Mouse (Mus musculus): Measurements from ENCODE around the gene Sgk2.
A peak's percentile ranks its signal among the peaks of the same experiment; 100 is the strongest.
"Not testable (repeated sequence)": the region's sequence is repeated elsewhere in the genome, so short reads cannot be mapped to it uniquely, and the experiment has no call there.

The Sgk2 gene

DNA sequence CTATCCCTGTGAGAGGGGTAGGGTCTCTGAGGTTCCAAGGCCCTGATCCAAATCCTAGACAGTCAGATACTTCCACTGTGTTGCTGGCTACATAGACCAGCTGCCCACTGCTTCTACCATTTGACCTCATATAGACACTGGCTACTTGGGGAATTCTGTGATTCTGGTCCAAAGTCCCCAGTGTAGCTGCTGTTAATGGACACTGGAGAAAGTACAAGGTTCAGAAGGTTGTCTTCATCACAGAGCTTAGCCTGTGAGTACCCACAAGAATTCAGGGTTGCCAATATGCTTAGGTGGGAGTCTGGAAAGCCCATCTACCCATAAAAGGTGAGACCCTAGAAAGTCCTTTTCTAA lies 4.9 kb downstream of the Sgk2 start:
- no peak for DNase-seq

DNA sequence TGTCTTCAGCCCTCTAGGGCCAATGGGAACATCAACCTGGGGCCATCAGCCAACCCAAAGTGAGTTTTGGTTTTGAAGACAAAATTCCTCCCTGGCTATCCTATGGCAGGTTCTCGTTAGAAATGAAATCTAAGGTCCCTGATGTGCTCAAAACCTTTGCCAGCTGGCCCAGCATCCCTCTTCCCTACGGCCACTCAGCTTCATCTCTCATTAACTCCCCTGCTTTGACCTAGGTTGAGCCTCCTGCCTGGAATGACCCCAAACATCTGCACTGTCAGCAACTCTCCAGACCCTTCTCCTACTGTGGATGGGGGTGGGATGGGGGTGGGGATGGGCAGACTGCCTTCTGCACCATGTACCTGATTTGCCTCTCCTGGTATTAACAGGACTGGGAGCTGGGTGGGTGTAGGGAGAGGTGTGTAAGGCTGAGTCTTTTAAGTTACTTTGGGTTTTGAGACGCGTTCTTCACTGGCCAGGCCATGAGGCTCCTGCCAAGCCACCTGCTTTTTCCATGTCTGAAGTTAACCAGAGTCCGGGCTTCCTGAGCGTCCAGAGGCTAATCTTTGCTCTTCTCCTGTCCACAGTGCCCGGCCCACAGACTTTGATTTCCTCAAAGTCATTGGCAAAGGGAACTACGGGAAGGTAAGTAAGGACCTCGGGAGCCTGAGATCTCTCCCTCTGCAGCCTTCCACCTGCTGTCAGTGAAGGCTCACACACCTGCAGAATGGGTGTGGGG lies 6.9 kb downstream of the Sgk2 start:
- DNase-seq = no peak

DNA sequence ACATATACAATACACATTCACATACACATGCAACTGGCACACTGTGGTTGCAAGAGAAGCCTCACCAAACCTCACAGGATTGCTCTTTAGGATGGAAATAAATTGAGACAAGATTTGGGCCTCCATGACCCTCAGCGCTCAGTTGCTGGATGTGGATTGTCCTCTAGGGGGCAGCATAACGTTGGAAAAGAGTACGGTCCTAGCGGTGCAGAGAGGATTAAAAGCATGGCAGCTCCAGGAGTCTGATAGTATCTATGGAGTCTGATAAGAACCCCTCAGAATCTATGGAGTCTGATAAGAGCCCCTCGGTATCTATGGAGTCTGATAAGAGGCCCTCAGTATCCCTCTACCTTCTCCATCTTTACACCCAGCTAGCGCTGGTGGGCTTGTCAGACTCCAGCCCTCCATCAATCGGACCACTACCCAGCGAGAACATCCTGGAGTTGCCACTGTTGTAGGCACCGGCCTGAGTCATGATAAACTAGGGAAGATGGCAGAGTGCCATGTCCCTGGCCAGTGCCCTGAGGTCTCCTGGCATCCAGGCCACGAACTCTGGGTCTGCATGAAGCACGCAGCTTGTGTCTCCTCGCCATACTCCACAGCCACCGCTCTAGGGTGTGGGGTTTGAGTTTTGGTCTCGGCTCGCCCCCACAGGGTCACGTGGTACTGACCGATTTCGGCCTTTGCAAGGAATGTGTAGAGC lies 11.5 kb downstream of the Sgk2 start:
- peak; percentile 83 for DNase-seq

DNA sequence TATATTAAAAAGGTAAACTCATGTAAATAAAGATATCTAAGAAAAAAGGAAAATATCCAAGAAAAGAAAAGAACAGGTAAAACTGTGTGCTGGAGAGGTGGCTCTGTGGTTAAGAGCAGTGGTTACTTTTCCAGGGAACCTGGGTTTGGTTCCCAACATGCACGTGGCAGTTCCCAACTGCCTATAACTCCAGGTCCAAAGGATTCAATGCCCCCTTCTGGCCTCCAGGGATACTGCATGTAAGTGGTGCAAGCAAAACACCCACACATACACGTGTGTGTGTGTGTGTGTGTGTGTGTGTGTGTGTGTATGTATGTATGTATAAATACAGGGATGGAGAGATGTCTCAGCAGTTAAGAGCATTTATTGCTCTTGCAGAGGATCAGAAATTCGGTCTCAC lies 12.6 kb downstream of the Sgk2 start:
- peak; percentile 59 for DNase-seq

DNA sequence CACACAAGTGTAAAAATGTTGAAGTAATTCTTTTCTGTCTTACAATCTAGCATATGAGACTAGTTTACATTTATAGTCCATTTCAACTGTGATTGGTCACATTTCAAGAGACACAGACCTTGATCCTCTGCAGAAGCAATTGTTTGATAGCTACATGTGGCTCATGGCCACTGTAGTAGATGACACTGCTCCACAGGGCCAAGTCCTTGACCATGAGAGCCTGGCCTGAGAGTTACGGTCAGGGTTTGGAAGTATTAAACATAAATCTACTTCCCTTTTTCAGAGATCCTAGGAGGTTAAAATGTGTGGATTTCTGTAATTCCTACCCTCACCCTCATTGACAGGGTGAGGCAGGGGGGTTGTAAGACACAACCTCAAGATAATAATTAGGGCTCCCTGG lies 13.9 kb downstream of the Sgk2 start:
- DNase-seq = no peak

DNA sequence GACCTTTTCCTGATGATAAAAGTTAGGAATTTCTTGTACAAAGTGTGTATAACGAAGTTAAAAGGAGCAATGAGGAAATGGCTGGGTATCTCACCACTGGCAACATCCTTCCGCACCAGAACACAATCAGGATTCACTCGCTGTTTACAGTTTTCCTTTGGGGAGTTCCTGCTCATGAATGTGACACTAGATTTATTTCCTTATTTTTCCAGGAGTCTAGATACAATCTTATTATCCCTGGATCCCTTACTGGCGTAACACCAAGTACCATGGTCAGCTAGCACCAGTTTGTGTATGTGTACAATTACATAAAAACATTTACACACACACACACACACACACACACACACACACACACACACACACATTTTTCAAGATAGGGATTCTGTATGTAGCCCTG lies 20.2 kb downstream of the Sgk2 start:
- DNase-seq = no peak

DNA sequence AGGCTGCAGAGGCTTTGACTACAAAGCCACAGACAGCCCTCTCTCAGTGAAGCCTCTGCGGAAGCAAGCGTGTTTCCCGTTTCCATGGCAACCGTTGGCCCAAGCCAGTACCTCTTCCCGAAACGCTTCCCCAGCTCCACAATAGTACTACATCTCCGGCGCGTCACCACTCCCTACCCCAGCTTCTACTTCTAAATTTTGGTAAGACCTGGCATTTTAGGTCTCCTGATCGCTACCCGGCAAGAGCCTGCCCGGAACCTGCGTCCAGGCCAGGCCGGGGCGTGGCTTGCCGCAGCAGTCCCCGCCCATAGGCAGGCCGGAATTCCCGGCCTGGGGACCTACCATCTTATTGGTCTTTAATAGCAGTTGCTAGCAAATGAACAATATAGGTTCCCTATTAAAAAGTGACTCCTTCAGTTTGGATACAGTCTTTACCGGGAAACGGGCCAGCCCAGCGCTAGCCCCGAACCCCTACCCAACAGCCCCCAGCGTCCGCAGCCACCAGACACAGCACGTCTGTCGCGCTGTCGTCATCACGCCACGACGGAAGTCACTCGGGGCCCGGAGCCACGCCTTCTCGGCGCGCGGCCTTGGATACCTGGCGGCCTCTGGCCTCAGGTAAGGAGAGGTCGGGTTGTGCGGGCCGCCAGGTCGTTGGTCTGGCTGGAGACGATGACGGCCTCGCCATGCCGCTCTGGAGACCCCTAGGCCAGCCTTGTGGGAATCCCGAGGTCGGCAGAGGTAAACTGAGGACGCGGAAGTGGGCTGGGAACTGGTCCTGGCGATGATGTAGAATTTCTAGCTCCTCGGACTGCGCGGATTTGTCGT lies 30.0 kb downstream of the Sgk2 start, which contains the start of gene Ift52:
Gene Ift52, plus strand, starts transcription at position 439 of the 828 bp plus-strand sequence.
- peak; percentile 94 for DNase-seq

DNA sequence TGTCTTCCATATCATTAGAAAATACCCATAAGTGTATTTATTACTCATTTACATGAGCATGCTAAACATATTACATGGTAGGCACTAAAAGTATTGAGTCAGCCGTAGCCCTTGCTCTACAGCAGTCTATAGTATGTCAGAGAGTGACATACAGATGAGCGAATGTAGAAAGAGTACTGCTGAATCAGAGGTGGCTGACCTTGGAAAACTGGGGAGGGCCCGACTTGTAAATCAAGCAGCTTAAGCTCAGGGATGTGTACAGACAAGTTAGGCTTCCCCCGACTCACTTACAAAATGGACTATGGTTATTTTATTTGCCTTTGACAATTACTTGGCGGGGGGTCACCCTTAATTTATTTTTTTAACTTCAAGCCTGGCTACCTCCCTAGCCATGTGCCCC lies 44.2 kb downstream of the Sgk2 start:
- DNase-seq = no peak

DNA sequence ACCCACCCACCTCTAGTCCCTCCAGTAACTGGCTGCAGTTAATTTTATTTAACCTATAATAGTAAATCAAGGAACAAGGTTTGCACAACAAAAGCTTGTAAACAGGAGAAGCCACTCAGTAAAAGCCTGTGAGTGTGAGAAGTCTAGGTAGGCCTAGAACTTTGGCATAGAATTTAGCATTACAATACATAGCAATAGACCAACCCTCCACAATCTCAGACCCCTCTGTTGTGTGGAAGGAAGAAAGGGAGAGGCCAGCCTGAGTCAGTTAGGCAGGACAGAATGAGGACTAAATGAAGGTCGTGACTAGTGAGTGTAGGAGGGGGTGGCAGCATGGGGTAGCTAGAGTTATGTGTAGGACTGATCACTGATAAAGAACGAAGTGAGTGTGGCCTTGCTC lies 44.6 kb downstream of the Sgk2 start:
- DNase-seq = no peak

DNA sequence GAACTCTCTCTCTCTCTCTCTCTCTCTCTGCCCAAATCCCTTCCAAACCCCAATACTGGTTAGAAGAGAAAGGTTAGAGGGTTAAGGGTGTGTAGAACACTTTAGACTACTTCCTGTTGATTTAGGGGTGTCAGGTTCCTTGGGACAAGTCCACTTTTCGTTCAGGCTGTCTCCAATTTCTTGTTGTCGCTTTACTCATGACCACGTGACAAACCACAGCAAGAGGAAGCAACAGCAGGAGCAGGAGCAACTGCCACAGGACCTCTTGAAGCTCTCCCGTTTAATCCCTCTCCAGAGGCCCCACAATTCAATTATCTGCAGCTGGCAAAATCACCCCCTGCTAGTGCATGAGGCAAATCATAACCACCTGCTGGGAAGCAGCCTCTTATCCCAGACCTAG lies 45.5 kb downstream of the Sgk2 start:
- DNase-seq = no peak

DNA sequence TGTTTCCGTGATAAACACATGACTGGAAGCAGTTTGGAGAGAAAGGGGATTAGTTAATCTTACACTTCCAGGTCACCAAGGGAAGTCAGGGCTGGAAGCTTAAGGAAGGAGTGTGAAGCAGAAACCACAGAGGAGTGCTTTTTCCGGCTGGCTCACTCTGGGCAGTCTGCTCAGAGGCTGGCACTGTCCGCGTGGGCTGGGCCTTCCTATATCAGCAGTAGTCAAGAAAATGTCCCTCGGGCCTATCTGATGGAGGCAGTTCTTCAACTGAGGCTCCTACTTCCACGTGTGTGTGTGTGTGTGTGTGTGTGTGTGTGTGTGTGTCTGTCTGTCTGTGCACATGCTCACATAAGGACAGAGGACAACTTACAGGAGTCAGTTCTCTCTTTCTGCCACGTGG lies 52.8 kb downstream of the Sgk2 start:
- no peak for DNase-seq

DNA sequence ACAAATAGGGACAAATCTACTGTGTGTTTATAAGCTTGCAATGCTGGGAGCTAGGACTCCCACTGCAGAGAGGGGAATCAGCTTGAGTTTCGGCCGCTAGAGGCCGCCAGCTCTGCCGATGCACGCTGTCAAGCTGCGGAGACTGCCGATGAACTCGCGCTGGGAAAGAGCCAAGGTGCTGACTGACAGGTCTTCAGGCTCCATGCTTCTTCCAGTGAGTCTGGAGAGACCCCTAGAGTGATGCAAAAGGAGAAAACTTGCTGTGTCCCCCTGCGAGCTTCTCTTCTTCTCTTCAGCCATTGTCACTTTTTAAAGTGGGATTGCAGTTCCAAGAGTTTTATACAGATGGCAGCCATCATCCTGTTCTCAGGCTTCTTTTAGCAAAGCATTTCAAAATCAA lies 61.0 kb downstream of the Sgk2 start:
- DNase-seq = peak; percentile 85

DNA sequence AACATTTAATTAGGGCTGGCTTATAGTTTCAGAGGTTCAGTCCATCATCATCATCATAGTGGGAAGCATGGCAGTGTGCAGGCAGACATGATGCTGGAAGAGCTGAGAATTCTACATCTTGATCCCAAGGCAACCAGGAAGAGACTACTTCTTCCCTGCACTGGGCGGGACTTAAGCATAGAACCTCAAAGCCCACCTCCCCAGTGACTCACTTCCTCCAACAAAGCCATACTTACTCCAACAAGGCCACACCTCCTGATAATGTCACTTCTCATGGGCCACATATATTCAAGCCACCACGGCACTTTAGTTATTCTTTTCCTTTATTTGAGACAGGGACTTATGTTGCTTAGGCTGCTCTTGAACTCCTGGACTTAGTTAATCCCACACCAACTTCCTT lies 62.0 kb downstream of the Sgk2 start:
- no peak for DNase-seq

DNA sequence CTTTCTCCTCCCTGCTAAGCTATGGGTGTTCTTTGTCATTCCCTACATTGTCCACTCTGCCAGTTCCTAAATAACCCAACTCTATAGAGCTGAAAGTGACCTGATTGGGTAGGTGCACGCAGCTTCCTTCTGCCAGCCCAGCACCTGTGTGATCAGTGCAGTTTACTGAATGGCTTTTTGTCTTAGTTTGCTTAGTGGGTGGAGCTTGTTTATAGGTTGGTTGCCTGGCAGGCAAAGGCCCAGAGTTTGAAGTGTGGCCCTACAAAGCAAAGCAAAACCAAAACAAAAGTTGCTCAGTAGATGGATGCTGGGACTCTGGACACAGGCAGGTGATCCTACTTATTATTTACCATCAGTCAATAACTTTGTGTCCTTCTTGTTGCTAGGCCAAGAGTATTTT lies 64.6 kb downstream of the Sgk2 start:
- no peak for DNase-seq

DNA sequence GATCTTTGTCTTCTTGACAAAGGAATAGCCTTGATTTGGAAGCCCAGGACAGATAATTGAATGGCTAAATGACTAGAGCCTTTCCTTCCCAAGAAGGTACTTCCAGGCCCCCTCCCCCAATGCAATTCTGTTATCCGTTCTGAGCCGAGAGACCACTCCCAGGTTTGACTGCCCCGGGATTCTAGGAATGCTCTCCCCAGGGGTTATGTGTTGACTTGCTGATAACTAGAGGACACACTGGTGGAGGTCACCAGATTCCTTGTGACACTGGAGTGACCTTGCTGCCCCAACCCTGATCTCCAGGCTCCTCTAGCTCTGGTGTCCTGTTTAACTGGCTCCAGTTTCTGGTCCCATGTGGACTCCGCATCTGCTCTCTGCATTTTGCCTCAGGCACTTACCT lies 65.0 kb downstream of the Sgk2 start:
- DNase-seq = no peak

DNA sequence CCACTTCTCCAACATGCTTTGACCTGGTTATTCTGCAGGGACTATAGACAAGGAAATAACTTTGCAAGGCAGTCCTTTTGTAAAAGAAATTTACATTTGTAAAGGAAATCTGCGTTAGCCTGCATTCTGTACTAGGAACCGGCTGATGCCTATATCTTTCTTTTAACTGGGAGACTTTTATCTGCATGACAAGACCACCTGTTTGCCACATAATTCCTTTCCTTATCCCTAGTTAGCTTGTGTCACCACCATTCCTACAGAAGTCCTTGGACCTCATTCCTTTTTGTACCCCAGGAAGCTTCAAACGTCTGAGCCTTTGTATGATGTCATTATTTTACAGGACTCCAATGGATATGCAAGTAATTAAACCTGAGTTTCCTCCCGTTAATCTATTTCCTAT lies 65.7 kb downstream of the Sgk2 start:
- no peak for DNase-seq

DNA sequence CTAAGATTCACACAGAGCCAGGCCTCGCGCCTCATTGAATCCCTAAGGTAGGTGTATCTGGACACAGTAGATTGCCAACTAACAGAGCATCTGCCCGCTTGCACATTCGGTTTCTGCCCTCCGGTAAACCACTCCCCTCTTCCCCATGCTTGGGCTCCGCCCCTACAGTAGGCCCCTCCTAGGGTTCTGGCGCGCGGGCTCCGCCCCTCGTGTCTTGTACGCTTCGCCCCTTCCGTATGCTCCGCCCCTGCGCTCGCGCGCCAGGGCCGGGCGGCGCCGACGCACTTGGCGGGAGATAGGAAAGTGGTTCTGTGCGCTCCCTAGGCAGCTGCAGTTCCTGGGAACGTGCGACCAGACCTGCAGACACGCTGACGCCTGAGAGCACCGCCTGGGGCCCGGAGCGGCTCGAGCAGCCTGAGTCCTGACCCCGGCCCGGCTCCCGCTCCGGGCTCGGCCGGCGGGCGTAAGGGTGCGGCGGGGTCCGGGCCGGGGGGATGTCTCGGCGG lies 67.3 kb downstream of the Sgk2 start, which contains the start of gene Mybl2:
Gene Mybl2, plus strand, starts transcription at position 353 of the 506 bp plus-strand sequence.
- peak; percentile 99 for DNase-seq

DNA sequence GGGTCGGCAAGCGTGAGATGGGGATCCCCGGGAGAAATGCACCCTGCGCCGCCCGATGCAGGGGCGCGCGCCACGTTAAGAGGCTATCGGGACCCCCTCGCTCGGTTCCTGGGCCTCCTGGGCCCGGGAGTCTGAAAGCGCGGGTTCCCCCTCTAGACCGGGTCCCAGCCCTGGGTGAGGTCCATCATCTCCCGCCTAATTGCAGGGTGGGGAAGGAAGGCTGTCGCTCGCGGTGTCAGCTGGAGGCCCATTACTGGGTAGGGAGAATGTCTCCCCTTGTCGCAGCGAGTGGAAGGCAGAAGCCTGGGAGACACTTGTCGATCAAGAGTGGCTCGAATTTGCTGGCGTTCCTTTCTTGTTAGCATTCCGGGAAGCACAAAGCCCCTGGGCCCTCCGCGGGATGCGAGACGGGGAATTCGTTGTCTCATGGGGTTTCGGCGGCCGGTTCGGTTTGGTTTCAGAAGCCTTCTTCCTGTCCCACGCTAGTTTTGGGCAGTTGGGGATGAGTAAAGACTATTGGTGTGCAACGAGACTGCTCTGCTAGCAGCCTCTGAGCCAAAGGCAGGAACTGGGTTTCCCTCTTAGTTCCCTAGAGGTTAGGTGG lies 67.9 kb downstream of the Sgk2 start:
- peak; percentile 57 for DNase-seq

DNA sequence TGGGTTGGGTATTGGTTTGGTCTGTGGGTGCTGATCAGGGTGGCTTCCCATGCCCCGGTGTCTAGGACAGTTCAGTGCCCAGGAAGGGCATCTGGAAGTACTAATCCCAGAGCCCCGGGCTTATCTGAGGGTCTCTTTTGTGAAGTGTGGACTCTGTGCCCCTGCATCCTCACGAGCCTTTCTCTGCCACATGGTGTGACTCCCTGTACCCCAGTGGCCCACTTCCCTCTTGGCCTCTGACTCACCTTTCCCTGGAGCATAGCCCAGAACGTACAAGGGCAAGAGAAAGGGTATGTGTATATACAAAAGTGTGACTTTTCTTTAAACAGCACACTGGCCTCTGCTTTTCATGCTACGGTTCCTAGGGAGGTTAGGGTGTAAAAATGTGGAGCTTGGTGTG lies 68.6 kb downstream of the Sgk2 start:
- DNase-seq = no peak

DNA sequence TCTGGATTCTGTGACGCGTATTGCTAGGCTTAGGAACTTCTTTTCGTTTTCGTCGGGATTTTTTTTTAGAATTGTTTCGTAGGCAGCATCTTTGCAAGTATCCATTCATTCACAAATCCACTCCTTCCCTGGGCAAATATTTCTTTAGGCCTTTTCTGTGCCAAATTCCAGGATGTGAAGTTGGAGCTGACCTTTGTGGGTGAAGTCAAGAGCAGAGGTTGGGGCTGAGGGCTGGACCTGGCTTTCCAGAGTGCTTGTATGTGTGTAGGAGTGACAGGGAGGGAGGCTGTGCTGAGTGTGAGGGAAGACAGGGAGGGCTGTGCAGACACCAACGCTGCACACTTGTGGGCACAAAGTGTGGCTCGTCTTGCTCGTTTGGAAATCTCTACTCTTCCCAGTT lies 69.5 kb downstream of the Sgk2 start:
- no peak for DNase-seq

DNA sequence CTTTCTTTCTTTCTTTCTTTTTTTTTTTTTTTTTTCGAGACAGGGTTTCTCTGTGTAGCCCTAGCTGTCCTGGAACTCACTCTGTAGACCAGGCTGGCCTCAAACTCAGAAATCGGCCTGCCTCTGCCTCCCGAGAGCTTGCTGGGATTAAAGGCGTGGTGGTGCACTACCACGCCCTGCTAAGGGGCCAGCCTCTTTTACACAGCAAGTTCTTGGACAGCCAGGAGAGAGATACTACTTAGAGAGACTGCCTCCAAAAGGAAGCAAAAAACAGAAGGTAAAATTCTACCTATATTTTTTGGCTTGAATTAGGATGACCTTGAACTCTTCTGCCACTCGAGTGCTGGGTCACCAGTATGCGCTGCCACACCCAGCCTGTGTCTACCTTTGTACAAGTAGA lies 71.9 kb downstream of the Sgk2 start:
- DNase-seq = not testable (repeated sequence)

DNA sequence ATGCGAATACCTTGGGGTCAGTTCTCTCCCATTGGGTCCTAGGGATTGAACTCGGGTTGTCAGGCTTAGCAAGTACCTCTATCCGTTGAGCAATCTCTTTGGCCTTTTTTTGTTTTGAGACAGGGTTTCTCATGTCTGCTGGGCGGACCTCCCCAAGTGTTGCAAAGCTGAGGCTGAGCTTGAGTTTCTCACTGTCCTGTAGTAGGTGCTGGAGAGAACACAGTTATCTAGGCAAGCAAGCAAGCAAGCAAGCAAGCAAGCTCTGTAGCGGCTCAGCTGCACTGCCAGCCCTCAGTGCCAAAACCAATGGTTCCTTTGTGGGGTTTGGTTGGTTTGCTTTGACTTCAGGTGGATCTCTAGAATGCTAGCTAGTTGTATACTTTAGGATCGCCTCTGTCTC lies 73.5 kb downstream of the Sgk2 start:
- no peak for DNase-seq

All from embryo, embryonic 11 days (tissue).